Mouse (Mus musculus): ENCODE data around the gene Phgdh. TPM values are rescaled to one million over a fixed set of nuclear protein-coding genes. Genes with fewer than 3 reads are reported as not detected.

Phgdh gene
- polyA plus RNA-seq, 1 experiment from 2014 or later: 168 TPM

DNA sequence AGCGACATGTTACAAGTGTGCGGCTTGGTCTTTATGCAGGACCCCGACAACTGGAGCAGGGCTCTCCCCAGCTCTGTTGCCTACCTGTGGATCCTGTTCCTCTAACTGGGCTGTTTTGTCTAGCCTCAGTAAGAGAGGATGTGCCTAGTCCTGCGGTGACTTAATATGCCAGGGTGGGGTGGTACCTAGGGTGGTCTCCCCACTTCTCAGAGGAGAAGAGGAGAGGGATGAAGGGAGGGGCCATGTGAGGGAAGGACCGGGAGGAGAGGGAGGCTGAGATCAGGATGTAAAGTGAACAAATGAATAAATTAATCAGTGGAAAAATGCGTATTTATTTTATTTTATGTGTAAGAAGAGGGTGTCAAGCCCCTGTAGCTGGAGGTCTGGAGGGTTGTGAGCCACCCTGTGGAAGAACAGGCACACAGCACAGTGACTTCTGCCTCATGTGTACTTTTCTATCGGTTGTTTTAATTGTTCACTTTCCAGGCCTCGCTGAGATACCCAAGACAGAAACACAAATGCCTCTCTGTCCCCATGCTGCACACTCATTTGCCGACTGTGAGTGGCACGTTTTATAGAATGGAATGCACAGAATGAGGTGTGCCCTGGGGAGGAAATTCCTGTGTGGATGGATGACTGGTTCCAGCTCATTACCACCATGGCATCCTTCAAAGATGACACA, 15.7 kb upstream of the Phgdh start:
- Histone ChIP-seq H3K4me2 (ENCODE audit: low read length) (no peak overlapping the region), H3K4me1 (replicated peaks; ENCODE audit: control insufficient read depth, insufficient read depth, low read length) (no peaks in the 10 kb centered on the region), H3K36me3 (ENCODE audit: control insufficient read depth, insufficient read depth) (no peaks in the 10 kb centered on the region), H3K4me3 (replicated peaks; ENCODE audit: low read length) (no peak overlapping the region), H3K9ac (replicated peaks; ENCODE audit: low read depth, low read length) (no peak overlapping the region), H3K9me3 (ENCODE audit: control insufficient read depth, low read length) (no peaks in the 10 kb centered on the region), H3K27me3 (replicated peaks; ENCODE audit: control insufficient read depth, insufficient read depth, low read length) (no peaks in the 10 kb centered on the region), H3K27ac (ENCODE audit: low read length) (no peak overlapping the region)
- WGBS: 53% methylated on average over 10 of the region's 10 CpGs
- 0 out of 2 replicates have a peak, but pooled peaks have one; percentile 38 for ATAC-seq

DNA sequence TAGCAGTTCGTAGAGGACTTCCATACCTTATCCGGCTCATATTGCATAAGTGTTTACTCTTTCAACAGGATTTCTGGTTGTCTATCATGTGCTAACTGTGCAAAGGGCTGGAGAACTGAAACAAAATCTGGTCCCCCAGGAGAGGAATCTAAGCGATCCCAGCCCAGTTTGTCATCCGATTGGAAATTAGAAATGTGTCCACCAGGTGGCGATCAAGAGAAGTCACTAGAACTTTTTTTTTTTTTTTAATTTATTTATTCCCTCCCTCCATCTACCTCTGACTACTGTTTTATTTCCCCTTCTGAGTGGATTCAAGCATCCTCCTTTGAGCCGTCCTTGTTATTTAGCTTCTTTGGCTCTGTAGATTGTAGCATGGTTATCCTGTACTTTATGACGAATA, 14.1 kb upstream of the Phgdh start:
- no peak overlapping the region for H3K4me2 ChIP-seq (ENCODE audit: low read length)
- WGBS: 35% methylated on average over 7 of the region's 7 CpGs
- ATAC-seq: peak; percentile 49; the same call in 1 of the 2 replicates
- no peaks in the 10 kb centered on the region; the same call in 1 of the 2 replicates for H3K4me1 ChIP-seq (replicated peaks; ENCODE audit: control insufficient read depth, insufficient read depth, low read length)
- H3K36me3 ChIP-seq (ENCODE audit: control insufficient read depth, insufficient read depth): no peaks in the 10 kb centered on the region
- H3K27ac ChIP-seq (ENCODE audit: low read length): no peak overlapping the region
- no peaks in the 10 kb centered on the region for H3K27me3 ChIP-seq (replicated peaks; ENCODE audit: control insufficient read depth, insufficient read depth, low read length)
- no peak overlapping the region for H3K9ac ChIP-seq (replicated peaks; ENCODE audit: low read depth, low read length)
- H3K4me3 ChIP-seq (replicated peaks; ENCODE audit: low read length): no peak overlapping the region
- no peaks in the 10 kb centered on the region for H3K9me3 ChIP-seq (ENCODE audit: control insufficient read depth, low read length)

DNA sequence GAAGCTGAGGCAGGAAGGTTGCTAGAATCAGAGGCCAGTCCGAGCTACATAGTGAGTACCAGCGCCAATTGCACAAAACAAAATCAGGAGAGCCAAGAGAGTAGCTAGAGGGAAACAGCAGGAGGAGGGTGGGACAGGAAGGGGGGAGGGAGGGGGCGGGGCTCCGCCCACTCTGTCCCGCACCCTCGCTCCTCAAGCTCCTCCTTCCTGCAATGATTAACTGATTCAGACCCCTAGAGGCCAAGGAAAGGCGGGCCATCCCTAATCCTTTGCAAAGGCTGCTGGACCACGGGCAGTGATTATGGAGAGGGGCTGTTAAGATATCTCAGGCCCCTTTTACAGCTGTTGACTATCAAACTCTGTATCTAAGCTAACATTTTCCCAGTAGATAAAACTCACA, 8.9 kb upstream of the Phgdh start:
- H3K4me2 ChIP-seq (ENCODE audit: low read length): no peak overlapping the region
- no peaks in the 10 kb centered on the region for H3K9me3 ChIP-seq (ENCODE audit: control insufficient read depth, low read length)
- ATAC-seq: peak; percentile 52; the same call in 1 of the 2 replicates
- H3K4me1 ChIP-seq (replicated peaks; ENCODE audit: control insufficient read depth, insufficient read depth, low read length): no peaks in the 10 kb centered on the region; the same call in 1 of the 2 replicates
- H3K9ac ChIP-seq (replicated peaks; ENCODE audit: low read depth, low read length): no peak overlapping the region
- H3K27me3 ChIP-seq (replicated peaks; ENCODE audit: control insufficient read depth, insufficient read depth, low read length): no peaks in the 10 kb centered on the region
- H3K27ac ChIP-seq (ENCODE audit: low read length): no peak overlapping the region
- 11% methylated on average over 8 of the region's 8 CpGs for WGBS
- no peak overlapping the region for H3K4me3 ChIP-seq (replicated peaks; ENCODE audit: low read length)
- H3K36me3 ChIP-seq (ENCODE audit: control insufficient read depth, insufficient read depth): no peaks in the 10 kb centered on the region

DNA sequence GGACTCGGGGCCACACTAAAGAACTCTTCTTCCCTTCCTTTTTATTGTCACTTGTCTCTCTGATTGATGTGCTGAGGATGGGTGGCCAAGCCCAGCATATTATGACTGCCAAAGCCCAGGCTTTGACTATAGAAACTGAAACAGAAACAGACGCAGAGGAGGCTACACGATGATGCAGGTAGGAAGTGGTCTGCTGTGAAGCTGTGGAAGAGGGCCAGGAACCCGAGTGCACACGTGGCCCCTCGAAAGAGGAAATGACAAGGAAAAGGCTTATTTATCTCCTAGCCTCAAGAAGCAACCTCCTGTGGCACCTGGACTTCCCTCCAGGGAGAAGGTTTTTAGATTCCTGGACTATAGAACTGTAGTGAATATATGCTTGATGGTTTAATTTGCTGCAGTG, 8.3 kb upstream of the Phgdh start:
- no peak overlapping the region for H3K9ac ChIP-seq (replicated peaks; ENCODE audit: low read depth, low read length)
- no peak for ATAC-seq
- H3K9me3 ChIP-seq (ENCODE audit: control insufficient read depth, low read length): no peaks in the 10 kb centered on the region
- H3K4me2 ChIP-seq (ENCODE audit: low read length): no peak overlapping the region
- H3K27me3 ChIP-seq (replicated peaks; ENCODE audit: control insufficient read depth, insufficient read depth, low read length): no peaks in the 10 kb centered on the region
- no peak overlapping the region for H3K27ac ChIP-seq (ENCODE audit: low read length)
- no peak overlapping the region for H3K4me3 ChIP-seq (replicated peaks; ENCODE audit: low read length)
- no peaks in the 10 kb centered on the region; the same call in 1 of the 2 replicates for H3K4me1 ChIP-seq (replicated peaks; ENCODE audit: control insufficient read depth, insufficient read depth, low read length)
- no peaks in the 10 kb centered on the region for H3K36me3 ChIP-seq (ENCODE audit: control insufficient read depth, insufficient read depth)
- WGBS: 84% methylated on average over 6 of the region's 6 CpGs

DNA sequence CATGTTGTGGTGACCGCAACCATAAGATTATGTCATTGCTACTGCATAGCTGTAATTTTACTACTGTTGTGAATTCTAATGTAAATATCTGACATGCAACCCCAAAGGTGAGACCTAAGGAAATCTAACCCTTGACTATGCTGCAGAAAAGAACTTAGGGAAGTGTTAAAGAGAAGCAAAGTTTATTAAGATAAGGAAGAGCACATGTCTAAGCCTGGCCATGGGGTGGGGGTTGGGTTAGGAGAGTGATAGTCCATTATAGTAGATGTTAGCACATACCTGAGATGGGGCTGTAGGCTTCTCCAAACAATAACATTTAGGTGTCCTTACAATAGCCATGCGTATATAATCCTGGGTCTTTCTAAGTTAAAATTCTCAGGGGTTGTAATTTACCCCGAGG, 3.4 kb upstream of the Phgdh start:
- H3K27ac ChIP-seq (ENCODE audit: low read length): no peak overlapping the region
- 86% methylated on average over 3 of the region's 3 CpGs for WGBS
- ATAC-seq: no peak
- no peak overlapping the region for H3K9ac ChIP-seq (replicated peaks; ENCODE audit: low read depth, low read length)
- no peaks in the 10 kb centered on the region for H3K9me3 ChIP-seq (ENCODE audit: control insufficient read depth, low read length)
- no peak overlapping the region for H3K4me3 ChIP-seq (replicated peaks; ENCODE audit: low read length)
- H3K27me3 ChIP-seq (replicated peaks; ENCODE audit: control insufficient read depth, insufficient read depth, low read length): no peaks in the 10 kb centered on the region
- no peaks in the 10 kb centered on the region for H3K36me3 ChIP-seq (ENCODE audit: control insufficient read depth, insufficient read depth)
- H3K4me1 ChIP-seq (replicated peaks; ENCODE audit: control insufficient read depth, insufficient read depth, low read length): peaks cover 6% of the 10 kb centered on the region
- no peak overlapping the region for H3K4me2 ChIP-seq (ENCODE audit: low read length)

DNA sequence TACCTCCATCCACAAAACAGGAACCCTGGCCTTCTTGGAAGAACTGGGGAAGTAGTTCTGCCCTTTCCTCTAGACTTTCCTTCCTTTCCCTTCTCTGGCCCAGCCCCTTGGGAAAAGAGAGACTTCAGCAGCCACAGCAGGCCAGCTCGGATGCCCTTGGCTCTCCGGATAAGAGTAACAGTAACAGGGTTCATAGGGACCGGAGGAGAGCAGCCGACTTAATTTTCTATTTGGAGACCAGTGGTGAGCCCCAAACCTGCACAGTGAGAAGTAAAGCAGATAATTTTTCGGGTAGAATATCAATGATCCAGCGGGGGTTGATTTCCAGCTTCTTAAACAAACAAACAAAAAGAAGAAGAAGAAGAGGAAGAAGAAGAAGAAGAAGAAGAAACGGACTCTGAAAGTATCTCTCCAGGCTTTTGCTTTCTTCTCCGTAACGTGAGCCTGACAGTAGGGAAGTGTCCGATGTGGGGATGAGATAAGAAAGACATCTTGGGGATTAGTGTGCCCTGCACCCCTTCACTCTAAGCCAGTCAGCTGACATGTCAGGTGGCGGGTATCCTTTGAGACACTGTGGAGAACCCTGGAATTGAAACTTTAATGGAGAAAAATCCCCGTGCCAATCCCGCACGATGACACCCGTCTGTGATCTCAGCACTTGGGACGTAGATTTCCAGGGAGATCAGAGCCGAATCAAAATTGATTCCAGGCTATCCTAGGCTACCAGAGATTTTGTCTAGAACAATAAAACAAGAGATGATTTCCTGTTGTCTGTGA, 1.2 kb upstream of the Phgdh start:
- no peaks in the 10 kb centered on the region for H3K36me3 ChIP-seq (ENCODE audit: control insufficient read depth, insufficient read depth)
- H3K9ac ChIP-seq (replicated peaks; ENCODE audit: low read depth, low read length): no peak overlapping the region
- no peaks in the 10 kb centered on the region for H3K27me3 ChIP-seq (replicated peaks; ENCODE audit: control insufficient read depth, insufficient read depth, low read length)
- no peak overlapping the region for H3K27ac ChIP-seq (ENCODE audit: low read length)
- no peaks in the 10 kb centered on the region for H3K9me3 ChIP-seq (ENCODE audit: control insufficient read depth, low read length)
- no peak for ATAC-seq
- H3K4me1 ChIP-seq (replicated peaks; ENCODE audit: control insufficient read depth, insufficient read depth, low read length): peaks cover 26% of the 10 kb centered on the region
- 86% methylated on average over 17 of the region's 17 CpGs for WGBS
- H3K4me3 ChIP-seq (replicated peaks; ENCODE audit: low read length): no peak overlapping the region
- H3K4me2 ChIP-seq (ENCODE audit: low read length): no peak overlapping the region

DNA sequence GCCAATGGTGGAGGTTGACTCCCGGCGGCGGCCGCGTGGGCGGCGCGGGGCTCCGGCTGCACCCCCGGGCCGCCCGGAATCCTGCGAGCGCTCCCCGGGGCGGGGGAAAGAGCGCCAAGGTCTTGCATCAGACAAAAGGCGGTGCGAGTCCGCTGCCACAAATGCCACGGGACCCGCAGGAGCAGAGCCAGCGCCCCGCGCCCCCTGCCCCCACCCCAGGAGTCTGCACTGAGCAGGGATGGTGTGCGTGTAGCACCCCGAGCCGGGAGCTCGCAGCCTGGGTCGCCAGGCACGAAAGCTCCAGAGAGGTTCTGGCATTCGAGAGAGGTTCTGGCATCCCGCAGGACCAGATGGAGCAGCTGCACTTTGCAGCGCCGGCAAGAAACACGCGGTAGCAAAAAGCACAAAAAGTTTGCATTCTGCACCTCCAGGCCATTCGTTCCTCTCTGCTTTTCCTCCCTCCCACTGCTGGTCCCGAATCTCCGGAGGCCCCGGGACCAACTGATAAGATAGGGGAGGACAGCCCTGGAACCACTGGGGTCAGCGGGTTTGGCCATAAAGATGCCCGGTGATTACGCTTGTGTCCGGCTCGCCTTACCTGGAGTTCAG, 589 bp downstream of the Phgdh start:
- under 1% methylated on average over 46 of the region's 46 CpGs for WGBS
- no peaks in the 10 kb centered on the region for H3K36me3 ChIP-seq (ENCODE audit: control insufficient read depth, insufficient read depth)
- H3K27ac ChIP-seq (ENCODE audit: low read length): peak overlapping the region; percentile 65
- peak overlapping the region; percentile 86 for H3K4me2 ChIP-seq (ENCODE audit: low read length)
- H3K9ac ChIP-seq (replicated peaks; ENCODE audit: low read depth, low read length): peak overlapping the region; percentile 65
- H3K27me3 ChIP-seq (replicated peaks; ENCODE audit: control insufficient read depth, insufficient read depth, low read length): no peaks in the 10 kb centered on the region
- peak overlapping the region; percentile 64 for H3K4me3 ChIP-seq (replicated peaks; ENCODE audit: low read length)
- H3K4me1 ChIP-seq (replicated peaks; ENCODE audit: control insufficient read depth, insufficient read depth, low read length): peaks cover 29% of the 10 kb centered on the region
- H3K9me3 ChIP-seq (ENCODE audit: control insufficient read depth, low read length): no peaks in the 10 kb centered on the region
- peak; percentile 75 for ATAC-seq

DNA sequence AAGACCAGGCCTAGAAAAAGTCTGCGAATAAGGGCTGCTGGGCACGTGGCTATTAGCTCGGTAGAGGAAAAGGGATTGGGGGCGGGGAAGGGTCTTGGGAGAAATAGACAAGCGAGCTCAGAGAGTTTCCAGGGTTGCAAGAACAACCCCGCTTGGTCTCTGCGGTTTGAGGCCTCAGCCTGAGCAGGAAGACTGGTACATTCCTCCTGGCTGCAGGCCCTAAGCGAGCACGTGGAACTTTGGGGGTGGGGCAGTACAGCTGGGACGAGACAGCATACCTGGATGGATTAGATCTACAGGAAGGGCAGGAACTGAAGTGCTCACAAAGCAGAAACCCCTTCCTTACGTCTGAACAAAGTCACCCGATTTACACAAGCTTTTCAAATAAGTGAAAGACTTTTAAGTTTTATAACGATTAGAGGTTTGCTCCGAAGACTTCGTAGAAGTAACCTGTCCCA, 1.2 kb downstream of the Phgdh start:
- Histone ChIP-seq H3K9me3 (ENCODE audit: control insufficient read depth, low read length) (no peaks in the 10 kb centered on the region), H3K9ac (replicated peaks; ENCODE audit: low read depth, low read length) (peak overlapping the region; percentile 65), H3K4me2 (ENCODE audit: low read length) (peak overlapping the region; percentile 86), H3K36me3 (ENCODE audit: control insufficient read depth, insufficient read depth) (no peaks in the 10 kb centered on the region), H3K4me1 (replicated peaks; ENCODE audit: control insufficient read depth, insufficient read depth, low read length) (peaks cover 29% of the 10 kb centered on the region), H3K27ac (ENCODE audit: low read length) (peak overlapping the region; percentile 65), H3K27me3 (replicated peaks; ENCODE audit: control insufficient read depth, insufficient read depth, low read length) (no peaks in the 10 kb centered on the region), H3K4me3 (replicated peaks; ENCODE audit: low read length) (peak overlapping the region; percentile 64)
- ATAC-seq: peak; percentile 9; the same call in 1 of the 2 replicates
- WGBS: 2% methylated on average over 15 of the region's 15 CpGs
